Mouse (Mus musculus) spleen, postnatal 10 days (tissue): Measurements from ENCODE around the gene Gm28048.

ENCODE experiments used
- DNase-seq, 2 experiments: peaks; one replicate each; pipeline ENCODE4 v3.0.0; 2021 to 2022; ENCODE audit warnings: low spot score in 2 of 2

The Gm28048 gene

DNA sequence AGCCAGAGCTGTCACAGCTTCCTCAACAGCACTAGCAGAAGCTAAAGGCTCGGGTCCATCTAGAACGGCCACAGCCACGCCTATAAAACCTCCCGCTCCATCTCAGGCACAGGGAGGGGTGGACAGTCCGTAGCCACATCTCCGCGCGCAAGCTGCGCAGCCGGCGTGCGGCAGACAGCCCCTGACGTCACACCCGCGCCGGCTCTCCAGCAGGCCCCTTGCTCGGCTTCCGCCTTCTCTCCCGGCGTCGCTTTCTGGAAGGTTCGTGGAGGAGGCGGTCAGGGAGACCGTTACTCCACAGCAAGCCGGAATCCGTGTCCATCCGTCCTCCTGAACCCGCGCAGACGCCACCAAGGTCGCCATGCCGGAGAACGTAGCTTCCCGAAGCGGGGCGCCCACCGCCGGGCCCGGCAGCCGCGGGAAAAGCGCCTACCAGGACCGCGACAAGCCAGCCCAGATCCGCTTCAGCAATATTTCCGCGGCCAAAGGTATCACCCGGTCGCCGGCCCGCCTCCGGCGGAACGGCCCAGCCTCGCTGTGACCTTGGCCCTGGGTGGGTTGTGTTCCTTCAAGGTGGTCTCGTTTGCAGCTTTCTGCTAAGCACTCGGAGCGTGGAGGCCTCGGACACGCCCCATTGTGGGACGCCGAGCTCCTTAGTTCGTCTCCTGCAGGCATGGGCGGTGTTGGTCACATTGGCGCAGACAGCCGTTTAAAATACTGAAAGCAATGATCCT is 8.7 kb upstream of the Gm28048 start, which contains the start of gene Cct4:
Gene Cct4, plus strand, starts transcription at position 127 of the 734 bp plus-strand sequence.
- DNase-seq, result peak; percentile 91 to 94

DNA sequence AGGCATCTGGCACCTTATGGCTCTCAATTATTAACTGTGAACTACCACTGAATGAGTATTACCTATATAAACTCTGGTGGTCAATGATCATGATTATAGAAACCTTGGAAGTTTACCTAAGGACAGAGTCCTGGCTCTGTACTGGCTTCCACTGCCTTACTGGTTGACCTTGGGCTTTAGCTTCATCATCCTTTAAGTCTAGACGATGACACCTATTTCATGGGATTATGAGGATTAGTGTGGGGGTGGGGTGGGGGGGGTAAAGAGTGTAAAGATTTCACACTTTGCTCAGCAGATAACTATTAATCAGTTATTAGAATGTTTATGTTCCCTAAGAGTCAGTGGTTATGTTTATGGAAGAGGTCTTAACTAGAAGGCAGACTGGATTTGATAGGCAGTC is 7.9 kb upstream of the Gm28048 start:
- DNase-seq, result no peak

DNA sequence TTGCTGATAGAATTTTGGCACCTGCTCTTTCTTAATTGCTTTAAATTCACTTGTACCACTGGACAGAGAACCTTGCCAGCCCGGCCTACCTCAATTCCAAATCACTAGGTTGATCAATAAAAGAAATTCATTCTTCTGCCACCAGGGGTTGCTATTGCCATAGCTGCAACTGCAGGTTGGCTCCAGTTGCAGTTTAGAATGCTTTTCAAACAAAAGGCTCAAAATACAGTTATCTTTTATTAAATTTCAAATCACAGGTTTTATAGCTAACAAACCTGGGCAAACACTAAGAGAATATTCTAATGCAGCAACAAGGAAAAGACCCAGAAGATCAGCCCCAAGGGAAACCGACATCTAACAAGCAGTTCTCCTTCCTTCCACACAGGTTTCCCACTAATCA is 5.5 kb upstream of the Gm28048 start:
- DNase-seq, result peak in 1 of 2 experiments; percentile 52

DNA sequence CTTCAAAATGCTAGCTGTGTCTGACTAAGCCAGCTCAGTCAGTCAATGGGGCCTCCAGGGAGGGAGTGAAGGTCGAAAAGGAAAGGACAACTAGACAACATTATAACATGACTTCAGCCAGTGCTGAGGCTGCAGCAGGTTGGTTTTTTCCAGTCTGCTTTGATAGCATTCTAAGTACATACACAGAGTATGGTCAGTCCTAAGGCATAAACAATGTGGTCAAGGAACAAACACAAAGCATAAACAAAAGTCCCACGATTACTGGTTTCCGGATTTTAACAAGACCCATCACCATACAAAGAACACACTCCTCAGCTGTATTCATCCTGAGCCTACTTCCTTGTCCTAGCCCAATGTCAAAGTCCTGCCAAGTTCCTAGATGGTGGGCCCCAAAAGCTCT is 3.6 kb upstream of the Gm28048 start:
- peak in 1 of 2 experiments; percentile 2 for DNase-seq

DNA sequence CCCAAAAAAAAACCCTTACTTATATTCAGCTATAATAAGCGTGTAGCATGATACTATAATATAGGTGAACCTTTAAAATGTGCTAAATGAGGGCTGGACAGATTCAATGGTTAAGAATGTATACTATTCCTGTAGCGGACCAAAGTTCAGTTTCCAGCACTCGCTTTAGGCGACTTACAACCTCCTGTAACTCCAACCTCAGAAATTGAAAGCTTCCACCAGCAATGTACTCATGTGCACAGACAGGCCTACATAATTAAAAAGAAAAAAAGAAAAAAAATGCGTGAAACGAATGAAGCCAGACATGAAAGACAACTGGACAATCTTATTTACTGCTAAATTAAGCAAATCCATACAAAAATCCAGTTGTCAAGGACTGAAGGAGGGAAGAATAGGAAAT is 956 bp upstream of the Gm28048 start:
- peak in 1 of 2 experiments; percentile 7 for DNase-seq

DNA sequence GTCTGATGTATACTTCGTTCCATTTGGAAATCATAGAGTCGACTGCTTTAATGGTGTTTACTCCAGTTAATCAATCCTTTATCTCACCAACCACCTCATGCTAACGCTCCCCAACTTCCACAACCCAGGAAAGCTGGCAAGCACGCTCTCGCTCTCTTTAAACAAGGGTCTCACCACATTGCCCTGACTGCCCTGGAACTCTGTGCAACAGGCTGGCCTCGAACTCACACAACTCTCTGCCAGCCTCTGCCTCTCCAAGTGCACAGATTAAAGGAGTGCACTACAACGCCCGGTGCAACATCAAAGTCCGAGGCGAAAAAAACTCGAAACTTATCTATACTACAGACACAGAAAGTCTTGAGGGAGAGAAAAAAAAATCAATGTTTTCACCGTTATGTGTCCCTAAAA is 343 bp downstream of the Gm28048 start:
- DNase-seq, result peak; percentile 39 to 52

DNA sequence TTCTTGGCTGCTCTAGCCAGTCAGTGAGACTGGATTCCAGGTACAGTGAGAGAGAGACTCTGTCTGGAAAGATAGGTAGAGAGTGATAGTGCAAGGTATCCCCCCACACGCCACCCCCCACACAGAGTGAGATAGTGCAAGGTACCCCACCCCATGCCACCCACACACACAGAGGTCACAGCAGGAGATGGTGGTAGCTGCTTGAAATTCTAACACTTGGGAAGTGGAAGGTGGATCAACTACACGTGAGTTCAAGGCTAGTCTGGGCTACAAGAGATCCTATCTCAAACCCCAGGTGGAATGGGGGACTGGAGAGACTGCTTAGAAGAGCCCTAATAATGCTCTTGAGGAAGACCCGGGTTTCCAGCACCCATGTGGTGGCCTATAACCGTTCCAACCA is 849 bp downstream of the Gm28048 start:
- DNase-seq, result peak in 1 of 2 experiments; percentile 13

DNA sequence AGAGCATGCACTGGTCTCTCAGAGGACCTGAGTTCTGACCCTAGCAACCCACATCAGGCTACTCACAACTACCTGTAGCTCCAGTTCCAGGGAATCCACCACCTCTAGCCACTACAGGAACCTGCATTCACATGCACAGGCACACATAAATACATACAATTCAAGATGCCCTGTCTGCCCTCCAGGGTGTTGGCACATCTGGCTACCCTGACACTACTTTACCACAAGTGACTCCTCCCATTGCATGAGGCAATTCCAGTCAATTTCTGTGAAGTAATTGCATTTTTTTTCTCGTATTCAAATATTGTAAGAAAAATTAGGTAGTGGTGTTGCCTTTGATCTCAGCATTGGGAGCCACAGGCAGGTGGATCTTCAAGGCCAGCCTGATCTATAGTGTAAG is 2.7 kb downstream of the Gm28048 start:
- DNase-seq, result peak in 1 of 2 experiments; percentile 7

DNA sequence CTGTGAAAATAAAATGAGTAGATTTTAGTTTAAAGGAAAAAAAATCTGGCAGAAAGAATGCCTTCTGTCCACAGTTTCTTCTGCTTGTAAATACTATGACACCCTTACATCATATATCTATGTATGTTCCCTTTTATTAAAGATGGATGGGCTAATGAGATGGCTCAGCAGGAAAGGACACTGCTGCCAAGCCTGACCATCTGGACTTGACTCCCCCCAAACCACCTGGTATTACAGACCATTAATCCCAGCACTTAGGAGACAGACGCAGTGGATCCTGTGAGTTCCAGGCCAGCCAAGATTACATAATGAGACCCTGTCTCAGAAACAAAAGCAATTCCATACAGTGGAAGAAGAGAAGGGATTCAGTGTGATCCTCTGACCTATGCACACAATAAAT is 3.2 kb downstream of the Gm28048 start:
- no peak for DNase-seq

DNA sequence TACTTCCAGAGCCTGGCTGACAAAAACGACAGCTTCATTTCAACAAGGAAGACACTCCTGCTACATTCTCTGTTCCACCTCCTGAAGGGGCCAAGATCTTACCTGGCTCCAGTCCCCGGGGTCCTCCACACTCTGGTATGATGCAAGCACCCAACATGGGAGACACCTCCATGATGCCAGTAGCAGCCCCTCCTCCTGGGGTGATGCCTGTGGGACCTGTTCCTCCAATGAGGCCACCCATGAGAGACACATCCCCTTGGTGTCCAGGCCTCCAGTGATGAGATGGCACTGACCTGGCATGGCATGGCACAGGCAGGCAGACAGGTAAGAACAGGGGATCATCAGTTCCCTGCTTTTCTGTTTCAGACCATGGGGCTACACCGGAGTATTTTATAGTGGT is 3.7 kb downstream of the Gm28048 start:
- peak in 1 of 2 experiments; percentile 9 for DNase-seq

DNA sequence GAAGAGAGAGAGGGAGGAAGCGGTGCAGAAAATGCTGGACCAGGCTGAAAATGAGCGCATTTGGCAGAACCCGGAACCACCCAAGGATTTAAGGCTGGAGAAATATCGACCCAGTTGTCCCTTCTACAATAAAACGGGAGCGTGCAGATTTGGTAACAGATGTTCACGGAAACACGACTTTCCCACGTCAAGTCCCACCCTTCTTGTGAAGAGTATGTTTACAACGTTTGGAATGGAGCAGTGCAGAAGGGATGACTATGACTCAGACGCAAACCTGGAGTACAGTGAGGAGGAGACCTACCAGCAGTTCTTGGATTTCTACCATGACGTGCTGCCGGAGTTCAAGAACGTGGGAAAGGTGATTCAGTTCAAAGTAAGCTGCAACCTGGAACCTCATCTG is 8.3 kb downstream of the Gm28048 start:
- no peak for DNase-seq

DNA sequence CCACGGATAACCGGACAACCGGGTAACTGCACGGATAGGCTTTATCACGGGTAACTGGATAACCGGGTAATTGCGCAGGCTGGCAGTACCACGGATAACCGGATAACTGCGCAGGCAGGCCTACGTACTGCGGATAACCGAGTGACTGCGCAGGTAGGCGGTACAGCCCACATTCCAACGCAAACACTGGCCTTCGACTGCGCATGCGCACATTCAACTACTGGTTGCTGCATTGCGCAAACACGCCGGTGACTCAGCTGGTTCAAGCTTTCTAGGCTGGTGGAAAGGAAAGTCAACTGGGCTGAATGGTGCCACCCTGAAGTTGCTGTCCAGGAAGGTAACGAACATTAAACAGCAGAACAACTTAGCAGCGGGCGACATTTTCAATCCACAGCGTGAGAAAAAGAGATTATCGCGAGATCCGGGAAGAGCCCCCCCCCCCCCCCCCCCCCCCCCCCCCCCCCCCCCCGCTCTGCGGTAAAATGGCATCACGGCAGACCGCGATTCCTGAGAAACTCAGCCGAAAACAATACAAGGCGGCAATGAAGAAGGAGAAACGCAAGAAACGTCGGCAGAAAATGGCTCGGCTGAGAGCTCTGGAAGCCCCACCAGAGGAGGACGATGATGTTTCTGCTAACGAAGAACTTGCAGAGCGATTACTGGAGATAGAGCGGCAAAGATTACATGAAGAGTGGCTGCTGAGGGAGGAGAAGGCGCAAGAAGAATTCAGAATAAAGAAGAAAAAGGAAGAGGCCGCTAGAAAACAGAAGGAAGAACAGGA is 9.0 kb downstream of the Gm28048 start:
- DNase-seq, result peak; percentile 78 to 89

DNA sequence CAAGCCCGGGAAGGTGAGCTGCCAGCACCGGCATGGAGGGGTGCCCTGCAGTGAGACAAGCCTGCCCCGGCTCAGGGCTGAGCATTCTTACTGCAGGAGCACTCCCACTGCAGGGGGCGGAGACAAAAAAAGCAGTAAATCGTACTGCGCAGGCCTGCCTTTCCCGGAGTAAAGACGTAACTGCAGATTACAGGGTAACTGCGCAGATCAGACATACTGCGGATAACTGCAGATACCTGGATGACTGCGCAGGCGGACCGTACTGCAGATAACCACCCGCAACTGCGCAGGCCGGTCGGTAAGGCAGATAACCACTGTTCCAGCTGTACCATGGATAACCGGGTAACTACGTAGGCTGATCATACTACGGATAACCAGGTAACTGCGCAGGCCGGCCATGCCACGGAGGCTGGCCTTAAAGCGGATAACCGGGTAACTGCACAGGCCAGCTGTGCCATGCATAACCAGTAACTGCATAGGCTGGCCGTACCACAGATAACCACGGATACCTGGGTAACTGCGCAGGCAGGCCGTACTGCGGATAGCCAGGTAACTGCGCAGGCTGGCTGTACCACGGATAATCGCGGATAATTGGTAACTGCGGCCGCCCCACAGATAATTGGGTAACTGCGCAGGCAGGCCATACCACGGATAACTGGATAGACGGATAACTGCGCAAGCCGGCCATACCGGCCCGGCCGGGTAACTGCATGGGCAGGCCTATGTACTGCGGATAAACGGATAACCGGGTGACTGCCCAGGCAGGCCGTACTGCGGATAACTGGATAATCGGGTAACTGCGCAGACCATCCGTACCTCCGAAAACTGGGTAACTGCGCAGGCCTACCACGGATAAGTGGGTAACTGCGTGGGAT is 9.8 kb downstream of the Gm28048 start, which contains the start of gene Zrsr1:
Gene Zrsr1, plus strand, starts transcription at position 171 of the 875 bp plus-strand sequence.
- peak; percentile 55 to 69 for DNase-seq

DNA sequence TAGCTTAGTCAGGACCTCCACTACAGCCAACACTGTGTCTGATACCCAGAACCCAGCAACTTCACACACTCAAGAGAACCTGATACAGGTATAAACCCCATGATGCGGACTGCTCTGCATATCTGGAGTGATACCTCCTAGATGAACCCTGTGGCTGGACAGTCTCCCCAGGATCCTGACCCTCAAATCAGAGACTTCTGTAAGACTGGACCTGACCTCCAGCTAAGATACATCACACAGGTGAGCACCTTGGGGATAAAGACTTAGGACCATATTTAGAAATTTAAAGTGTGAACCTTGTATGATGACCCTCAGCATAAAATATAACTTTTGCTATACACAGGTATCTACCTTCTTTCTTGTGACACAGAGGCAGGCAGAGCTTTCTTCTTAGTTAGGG is 11.3 kb downstream of the Gm28048 start:
- DNase-seq, result no peak

DNA sequence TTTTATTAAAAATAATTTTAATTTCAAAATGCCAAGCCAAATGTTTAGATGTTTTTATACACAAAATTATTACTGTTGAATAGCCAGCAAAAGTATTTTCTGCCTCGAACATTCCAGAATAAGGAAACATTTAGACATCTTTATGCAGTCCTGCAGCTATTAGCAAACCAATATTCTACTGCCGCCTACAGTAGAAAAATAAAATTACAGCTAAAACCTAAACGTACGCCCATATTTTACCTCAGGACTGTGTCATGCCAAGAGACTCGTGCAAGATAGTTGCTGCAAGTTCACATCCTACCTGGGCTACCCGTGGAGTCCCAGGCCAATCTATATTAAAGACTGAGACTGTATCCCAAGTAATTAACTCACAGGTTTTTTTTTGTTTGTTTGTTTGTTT is 12.4 kb downstream of the Gm28048 start:
- no peak for DNase-seq

DNA sequence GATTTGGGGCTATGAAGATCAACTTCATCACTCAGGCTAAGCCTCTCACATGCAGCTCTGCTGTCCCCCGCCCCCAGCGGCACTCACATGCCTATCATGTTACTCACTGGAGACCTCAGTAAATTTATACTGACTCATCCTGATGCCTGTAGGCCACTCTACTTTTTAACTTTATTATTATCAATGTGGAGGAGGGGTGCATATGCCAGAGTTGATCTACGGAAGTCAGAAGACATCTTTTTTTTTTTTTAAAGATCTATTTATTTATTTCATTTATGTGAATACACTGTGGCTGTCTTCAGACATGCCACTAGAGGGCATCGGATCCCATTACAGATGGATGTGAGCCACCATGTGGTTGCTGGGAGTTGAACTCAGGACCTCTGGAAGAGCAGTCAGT is 16.4 kb downstream of the Gm28048 start:
- DNase-seq, result no peak

DNA sequence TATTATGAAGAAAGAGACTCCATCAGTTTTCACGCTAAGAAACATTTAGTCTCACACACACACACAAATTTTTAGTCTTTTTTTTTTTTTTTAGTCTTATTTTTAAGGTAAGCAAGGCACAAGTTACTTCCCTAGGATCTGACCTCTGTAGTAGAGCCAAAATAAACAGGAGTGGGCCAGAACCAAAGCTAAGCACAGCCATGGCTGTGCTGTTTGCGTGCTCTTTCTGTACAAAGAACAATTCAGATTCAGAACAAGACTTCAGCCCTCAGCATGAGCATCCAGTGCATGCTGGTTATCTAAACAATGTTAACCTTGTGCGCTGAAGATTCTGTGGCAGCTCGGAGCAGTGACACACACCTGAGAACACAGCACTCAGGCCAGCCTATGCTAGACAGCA is 17.5 kb downstream of the Gm28048 start:
- DNase-seq, result no peak

DNA sequence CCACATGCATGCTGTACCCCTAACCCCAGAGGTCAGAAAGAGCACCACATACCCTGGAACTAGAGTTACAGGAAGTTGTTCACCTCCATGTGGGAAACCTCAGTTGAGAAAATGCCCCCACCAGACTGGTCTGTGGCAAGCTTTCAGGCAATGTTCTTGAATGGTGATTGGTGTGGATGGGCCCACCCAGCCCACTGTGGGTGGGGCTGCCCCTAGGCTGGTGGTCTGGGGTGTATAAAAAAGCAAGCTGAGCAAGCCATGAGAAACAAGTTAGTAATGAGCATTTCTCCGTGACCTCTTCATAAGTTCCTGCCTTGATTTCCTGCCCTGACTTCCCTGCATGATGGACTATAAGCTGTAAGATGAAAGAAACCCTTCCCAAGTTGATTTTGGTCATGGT is 19.8 kb downstream of the Gm28048 start:
- DNase-seq, result no peak

DNA sequence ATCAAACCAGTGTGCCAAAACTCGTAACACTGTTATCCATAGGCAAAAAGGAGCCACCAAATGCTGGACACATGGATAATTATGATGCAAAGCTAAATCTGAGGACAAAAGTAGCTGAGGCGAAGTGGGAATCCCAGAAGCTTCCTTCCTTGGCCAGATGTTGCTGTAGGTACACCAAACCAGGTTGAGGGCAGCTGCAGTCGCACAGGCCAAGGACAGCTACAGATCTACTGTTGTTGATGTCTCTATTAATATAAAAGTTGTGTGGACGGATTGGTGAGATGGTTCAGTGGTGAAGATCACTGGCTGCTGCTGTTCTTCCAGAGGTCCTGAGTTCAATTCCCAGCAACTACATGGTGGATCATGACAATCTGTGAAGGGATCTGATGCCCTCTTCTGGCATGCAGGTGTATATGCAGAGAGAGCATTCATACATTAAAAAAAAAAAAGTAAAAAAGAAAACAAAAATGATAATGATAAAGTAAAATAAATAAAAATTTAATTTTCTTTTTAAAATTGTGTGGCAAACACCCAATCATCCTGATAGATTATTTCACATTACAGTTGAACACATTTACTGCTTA is 24.0 kb downstream of the Gm28048 start:
- DNase-seq, result no peak

DNA sequence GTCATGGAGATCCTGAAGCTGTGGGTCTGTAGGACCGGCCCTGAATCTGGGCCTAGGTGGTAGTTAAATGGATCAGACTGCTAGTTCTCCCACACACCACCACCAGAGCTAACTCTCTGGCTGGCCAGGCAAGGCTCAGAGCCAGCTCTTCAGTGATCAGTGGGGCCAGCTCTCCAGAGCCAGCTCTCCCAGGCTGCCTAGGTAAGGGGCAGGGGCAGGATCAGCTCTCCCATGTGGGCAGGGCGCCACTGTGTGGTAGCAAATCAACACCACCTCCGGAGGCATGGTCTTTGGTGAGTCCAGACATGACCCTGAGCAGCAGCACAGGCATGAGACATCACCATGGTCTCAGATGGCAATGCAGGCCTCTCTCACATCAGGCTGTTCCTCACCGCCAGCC is 25.1 kb downstream of the Gm28048 start:
- DNase-seq, result peak; percentile 36 to 74

DNA sequence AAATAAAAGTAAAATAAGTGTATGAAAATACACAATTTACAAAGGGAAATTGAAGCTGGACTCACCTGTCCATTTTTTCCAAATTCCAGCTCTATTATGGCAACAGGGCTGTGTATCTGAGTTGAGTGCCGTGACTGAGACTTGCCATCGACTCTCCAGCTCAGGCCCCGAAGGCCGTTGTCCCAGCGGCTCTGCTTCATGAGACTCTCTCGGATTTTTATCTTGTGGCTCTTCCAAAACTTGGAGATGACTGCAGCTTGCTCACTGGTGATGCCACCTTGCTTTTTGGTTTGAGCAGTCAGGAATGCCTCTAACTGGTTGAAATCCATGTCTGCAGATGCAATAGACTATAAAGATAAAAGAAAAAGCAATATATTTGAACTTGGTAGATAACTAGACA is 25.5 kb downstream of the Gm28048 start:
- no peak for DNase-seq

DNA sequence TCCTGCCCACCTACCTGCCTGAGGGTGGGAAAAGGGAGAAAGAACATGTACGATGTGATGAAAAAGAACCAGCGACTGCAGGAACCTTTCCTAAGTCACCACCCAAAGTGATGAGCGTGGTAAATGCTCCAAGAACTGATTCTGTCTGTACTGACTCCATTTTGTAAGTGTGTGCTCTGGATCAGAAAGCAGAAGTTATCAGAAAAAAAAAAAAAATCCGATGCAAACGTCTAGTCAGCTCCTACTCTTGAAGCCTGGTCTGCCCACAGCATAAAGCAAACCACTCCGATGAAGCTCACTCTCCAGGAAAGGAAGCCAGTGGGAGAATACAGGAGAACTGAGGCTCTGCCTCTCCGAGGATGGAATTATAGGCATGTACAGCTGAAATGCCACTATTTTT is 29.2 kb downstream of the Gm28048 start:
- DNase-seq, result no peak
